In genomic region chr9:51924551-51925081, GRCm38 (mm10) we compare ENCODE assay signal across 28 mouse cellular contexts. TPM values are rescaled to one million over a fixed set of nuclear protein-coding genes. Genes with fewer than 3 reads are reported as not detected.
A peak's percentile ranks its signal among the peaks of the same experiment; 100 is the strongest.
DNase-seq lines count a peak whose midpoint lies in the region; ATAC-seq and TF ChIP-seq lines count a peak whose summit lies in the region.
"Had no signal": no experiment of that assay in that cellular context is flagged by ENCODE, and none has a peak within 500 bp of the region (broad histone marks: within the 10 kb centered on the region; RNA-seq: fewer than 3 reads in every experiment).

No protein-coding gene starts in this region.

- peak; percentile 75 for ATAC-seq in frontal cortex, adult (ENCODE audit: low TSS enrichment)
- no peak for ATAC-seq in hindbrain, postnatal 0 days
- ATAC-seq: activated CD4-positive, CD25-positive, alpha-beta regulatory T cell, adult 4 months; intestine, embryonic 15.5 days had no signal

- H3K4me1 ChIP-seq in olfactory bulb, adult 2 months (ENCODE audit: control insufficient read depth, insufficient read depth, low read length), result peaks cover 16% of the 10 kb centered on the region
- no peaks in the 10 kb centered on the region for H3K4me1 ChIP-seq in hindbrain, postnatal 0 days (ENCODE audit: insufficient read depth, low read length)
- H3K4me1 ChIP-seq: neural tube, embryonic 12.5 days had no signal

- no peak overlapping the region for H3K4me2 ChIP-seq in hindbrain, postnatal 0 days (ENCODE audit: low read depth, low read length)
- H3K4me2 ChIP-seq: embryonic facial prominence, embryonic 12.5 days; heart, embryonic 15.5 days; hindbrain, embryonic 15.5 days; intestine, embryonic 15.5 days; limb, embryonic 15.5 days; lung, embryonic 14.5 days; neural tube, embryonic 12.5 days; stomach, embryonic 15.5 days had no signal

- no peak for TF ChIP-seq CTCF in left cerebral cortex, adult 2 months (IDR thresholded peaks at IDR 0.05)
- no peak for TF ChIP-seq CTCF in olfactory bulb, adult 2 months (IDR thresholded peaks at IDR 0.05; ENCODE audit: insufficient read depth, low read depth, low read length)
- no peak for TF ChIP-seq CTCF in hindbrain, postnatal 0 days (IDR thresholded peaks at IDR 0.05; ENCODE audit: low read depth)

- peak overlapping the region; percentile 0; the same call in 1 of the 2 replicates for H3K4me3 ChIP-seq in left cerebral cortex, adult 2 months
- H3K4me3 ChIP-seq in olfactory bulb, adult 2 months (ENCODE audit: insufficient read depth, low read depth, low read length), result no peak overlapping the region
- no peak overlapping the region for H3K4me3 ChIP-seq in hindbrain, postnatal 0 days (ENCODE audit: low read length)
- H3K4me3 ChIP-seq: embryonic facial prominence, embryonic 12.5 days; heart, embryonic 15.5 days; hindbrain, embryonic 15.5 days; intestine, embryonic 15.5 days; layer of hippocampus, adult 2 months; limb, embryonic 15.5 days; neural tube, embryonic 12.5 days; stomach, embryonic 15.5 days had no signal

- H3K36me3 ChIP-seq in hindbrain, postnatal 0 days (ENCODE audit: insufficient read depth, low read length), result no peaks in the 10 kb centered on the region
- H3K36me3 ChIP-seq: embryonic facial prominence, embryonic 12.5 days; heart, embryonic 15.5 days; hindbrain, embryonic 15.5 days; intestine, embryonic 15.5 days; limb, embryonic 15.5 days; neural tube, embryonic 12.5 days; stomach, embryonic 15.5 days had no signal

- H3K9me3 ChIP-seq in hindbrain, postnatal 0 days (ENCODE audit: low read length), result no peaks in the 10 kb centered on the region
- H3K9me3 ChIP-seq: embryonic facial prominence, embryonic 12.5 days; heart, embryonic 15.5 days; hindbrain, embryonic 15.5 days; intestine, embryonic 15.5 days; limb, embryonic 15.5 days; neural tube, embryonic 12.5 days; stomach, embryonic 15.5 days had no signal

- TF ChIP-seq POLR2A in olfactory bulb, adult 2 months (IDR thresholded peaks at IDR 0.05; ENCODE audit: insufficient read depth, low read depth, low read length), result no peak

- intact Hi-C loops in left cerebral cortex, adult 2 months (cut with DNase I), result no loop called here

- H3K27me3 ChIP-seq in hindbrain, postnatal 0 days (ENCODE audit: insufficient read depth, low read length), result no peaks in the 10 kb centered on the region
- H3K27me3 ChIP-seq: embryonic facial prominence, embryonic 12.5 days; hindbrain, embryonic 15.5 days; intestine, embryonic 15.5 days; limb, embryonic 15.5 days; neural tube, embryonic 12.5 days; stomach, embryonic 15.5 days had no signal

- peak overlapping the region; percentile 82 for H3K27ac ChIP-seq in left cerebral cortex, adult 2 months
- peak overlapping the region; percentile 43 for H3K27ac ChIP-seq in olfactory bulb, adult 2 months (ENCODE audit: insufficient read depth, low read depth, low read length)
- H3K27ac ChIP-seq in hindbrain, postnatal 0 days, result no peak overlapping the region
- H3K27ac ChIP-seq: embryonic facial prominence, embryonic 12.5 days; heart, embryonic 15.5 days; hindbrain, embryonic 15.5 days; intestine, embryonic 15.5 days; layer of hippocampus, adult 2 months; limb, embryonic 15.5 days; liver, embryonic 14.5 days; neural tube, embryonic 12.5 days; stomach, embryonic 15.5 days had no signal

- DNase-seq in frontal cortex, postnatal 10 days (ENCODE audit: low spot score in 2 of 2), result no peak
- DNase-seq in right cerebral cortex, adult 2 months (ENCODE audit: low spot score in 2 of 2), result peak; percentile 59
- DNase-seq in right cerebral cortex, postnatal 10 days (ENCODE audit: low spot score in 2 of 2), result no peak
- peak; percentile 33 to 42 for DNase-seq in left cerebral cortex, adult 2 months (ENCODE audit: extremely low spot score in 1 of 2, low spot score in 2 of 2)
- DNase-seq in hindbrain, postnatal 0 days (ENCODE audit: low spot score), result no peak
- DNase-seq in layer of hippocampus, postnatal 25 days (ENCODE audit: extremely low spot score in 1 of 2, low spot score in 1 of 2), result no peak
- DNase-seq: adrenal gland, adult 8-10 months; cerebellum, adult 18-20 months; cerebellum, postnatal 14 days; gastrocnemius, postnatal 36 days; heart, postnatal 36 days; kidney, adult 9 months; kidney, postnatal 25 days; layer of hippocampus, postnatal 36 days; lung, embryonic 14.5 days; midbrain, embryonic 14.5 days had no signal

- no peak overlapping the region for H3K9ac ChIP-seq in hindbrain, postnatal 0 days (replicated peaks; ENCODE audit: low read length)
- H3K9ac ChIP-seq: embryonic facial prominence, embryonic 12.5 days; heart, embryonic 15.5 days; hindbrain, embryonic 15.5 days; intestine, embryonic 15.5 days; limb, embryonic 15.5 days; liver, embryonic 14.5 days; lung, embryonic 14.5 days; neural tube, embryonic 12.5 days; stomach, embryonic 15.5 days had no signal

- 27% methylated on average over 8 of the region's 8 CpGs for WGBS in olfactory bulb, adult 2 months
- WGBS in hindbrain, postnatal 0 days, result 87% methylated on average over 8 of the region's 8 CpGs

RNA-seq across cellular contexts. Expression of gene Fdx1, which starts 38.7 kb away (rescaled TPM):
- 10 to 100 TPM; 17.3 to 21.7 TPM for total RNA-seq in left cerebral cortex, adult 2 months (2021)
- polyA plus RNA-seq in olfactory bulb, adult 2 months (2012; ENCODE audit: insufficient read depth, insufficient read length, low replicate concordance, missing spikeins), result not detected in 2 replicates
- total RNA-seq in hindbrain, postnatal 0 days (2014; rRNA removed), result 13.2 and 18.9 TPM in 2 replicates
- 47.6 and 50.7 TPM in 2 replicates for polyA plus RNA-seq in hindbrain, postnatal 0 days (2015; fragmentation: Nextera tagmentation; extraction: Ambion mirVana)
- total RNA-seq in layer of hippocampus, postnatal 25 days (2021), result 10 to 100 TPM; 15.8 to 22.7 TPM

Comparison
In these comparisons a context has a peak if more than half of its experiments do, and no peak if none do; other contexts are left out.
1. DNase-seq: peak in right cerebral cortex, adult 2 months (2 of 2) and left cerebral cortex, adult 2 months (2 of 2); none in frontal cortex, postnatal 10 days (0 of 2), right cerebral cortex, postnatal 10 days (0 of 2), hindbrain, postnatal 0 days (single experiment) and layer of hippocampus, postnatal 25 days (0 of 2).